Mouse (Mus musculus): Measurements from ENCODE around the gene Babam2.

DNA sequence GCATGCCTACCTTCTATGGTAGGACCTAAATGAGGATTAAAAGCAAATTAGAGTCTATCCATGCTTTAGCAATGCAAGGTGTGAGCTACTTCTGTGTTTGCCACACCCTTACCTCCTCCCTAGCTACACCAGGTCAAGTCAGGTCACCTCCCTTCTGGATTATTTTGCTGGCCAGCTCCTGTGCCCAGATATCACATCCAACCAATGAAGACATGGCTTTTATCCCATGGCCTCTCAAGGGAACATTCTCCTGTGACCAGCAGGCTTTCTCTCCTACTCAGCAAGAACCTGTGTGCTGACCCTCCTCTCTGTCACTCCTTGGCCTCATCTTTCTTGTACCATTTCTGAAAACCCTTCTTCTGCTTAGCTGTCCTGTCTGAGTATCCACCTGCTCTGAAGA, 336.1 kb downstream of the Babam2 start:
- no peak for TF ChIP-seq CTCF (IDR thresholded peaks at IDR 0.05; ENCODE audit: low read depth)
- TF ChIP-seq EP300 (IDR thresholded peaks at IDR 0.05; ENCODE audit: low read depth): no peak
